Mouse (Mus musculus) right cerebral cortex, postnatal 36 days (tissue): ENCODE measurements at regions not wholly inside any gene's neighbourhood (a gene's known extent, or its start where the extent isn't known, plus 50 kb on each side); places are given as distances from the start of the nearest gene placed in this dataset.

Experiments used
- DNase-seq, 2 experiments: peaks; one replicate each; pipeline ENCODE4 v3.0.0; 2022; ENCODE audit warnings: low spot score in 2 of 2, mixed read lengths in 1 of 2

- no peak for DNase-seq
These were observed 278.3 kb upstream of the Gm765 start for GRCm38 (mm10) chr6:98620886-98621285.

GRCm38 (mm10) chr6:98613030-98613429, 270.5 kb upstream of the Gm765 start:
- DNase-seq, result no peak

- DNase-seq, result no peak
These were observed 266.6 kb upstream of the Gm765 start for GRCm38 (mm10) chr6:98609133-98609532.

- no peak for DNase-seq
These were observed 264.1 kb upstream of the Gm765 start for GRCm38 (mm10) chr6:98606680-98607079.

GRCm38 (mm10) chr6:98597612-98598011, 255.1 kb upstream of the Gm765 start:
- DNase-seq, result no peak

GRCm38 (mm10) chr6:98590989-98591388, 248.4 kb upstream of the Gm765 start:
- DNase-seq, result no peak

GRCm38 (mm10) chr6:98588979-98589378, 246.4 kb upstream of the Gm765 start:
- no peak for DNase-seq

GRCm38 (mm10) chr6:98584541-98584940, 242.0 kb upstream of the Gm765 start:
- DNase-seq, result no peak

- DNase-seq, result no peak
These were observed 240.3 kb upstream of the Gm765 start for GRCm38 (mm10) chr6:98582826-98583225.

GRCm38 (mm10) chr6:98575227-98575626, 232.7 kb upstream of the Gm765 start:
- DNase-seq, result no peak

- DNase-seq, result no peak
These were observed 213.1 kb upstream of the Gm765 start for GRCm38 (mm10) chr6:98555702-98556101.

GRCm38 (mm10) chr6:98553922-98554321, 211.4 kb upstream of the Gm765 start:
- DNase-seq, result no peak

GRCm38 (mm10) chr6:98551781-98552180, 209.2 kb upstream of the Gm765 start:
- DNase-seq, result peak; percentile 6 to 33

- no peak for DNase-seq
These were observed 184.4 kb upstream of the Gm765 start for GRCm38 (mm10) chr6:98526882-98527440.

GRCm38 (mm10) chr6:98525286-98525685, 182.7 kb upstream of the Gm765 start:
- peak in 1 of 2 experiments; percentile 17 for DNase-seq

GRCm38 (mm10) chr6:98524659-98525058, 182.1 kb upstream of the Gm765 start:
- no peak for DNase-seq

GRCm38 (mm10) chr6:98521526-98521925, 179.0 kb upstream of the Gm765 start:
- no peak for DNase-seq

- DNase-seq, result no peak
These were observed 172.3 kb upstream of the Gm765 start for GRCm38 (mm10) chr6:98514826-98515225.

- peak; percentile 18 to 25 for DNase-seq
These were observed 171.8 kb upstream of the Gm765 start for GRCm38 (mm10) chr6:98514376-98514775.

- no peak for DNase-seq
These were observed 170.7 kb upstream of the Gm765 start for GRCm38 (mm10) chr6:98513217-98513616.

- DNase-seq, result no peak
These were observed 160.2 kb upstream of the Gm765 start for GRCm38 (mm10) chr6:98502726-98503125.

GRCm38 (mm10) chr6:98499721-98500120, 157.2 kb upstream of the Gm765 start:
- no peak for DNase-seq

GRCm38 (mm10) chr6:98486626-98487025, 144.1 kb upstream of the Gm765 start:
- DNase-seq, result no peak
